Mouse (Mus musculus) liver, adult 2 months (tissue): ENCODE data around the gene Prcd.

Source experiments
- CTCF ChIP-seq: fragments of 200-500 bp; IDR thresholded peaks from 2 replicates; pipeline ENCODE4 v1.5.1; 2011; ENCODE audit warnings: low read depth, low read length, control low read depth
- POLR2A ChIP-seq: fragments of 200-500 bp; IDR thresholded peaks from 2 replicates; pipeline ENCODE4 v1.6.1; 2011; ENCODE audit warnings: low read length, control low read depth; ENCODE audit not compliant: insufficient read depth; ENCODE audit errors: extremely low read depth

DNA sequence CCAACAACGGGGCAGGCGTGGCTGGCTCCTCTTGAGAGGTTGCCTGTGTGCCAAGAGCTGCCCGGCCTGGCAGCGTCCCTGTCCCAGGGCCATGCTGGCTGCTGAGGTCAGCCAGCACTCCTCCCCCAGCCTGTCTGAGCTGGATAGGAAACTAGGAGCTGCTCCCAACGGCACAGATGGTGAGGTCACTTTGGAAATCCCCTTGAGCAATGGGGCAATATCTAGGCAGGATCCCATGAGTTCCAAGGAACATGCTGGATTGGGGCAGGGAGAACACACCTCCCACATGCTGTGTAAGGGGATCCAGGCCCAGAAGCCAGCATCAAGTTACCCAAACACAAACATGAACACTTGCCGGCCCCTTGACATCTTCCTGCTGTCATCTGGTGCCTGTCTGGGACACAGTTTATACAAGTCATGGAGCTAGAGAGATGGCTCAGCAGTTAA is 32.1 kb upstream of the Prcd start:
- TF ChIP-seq POLR2A (no peak), CTCF (no peak)
